Mouse (Mus musculus) lung, adult 2 months (tissue): ENCODE results near the gene Gm5460.

Source experiments
- CTCF ChIP-seq: fragments of 200-500 bp; IDR thresholded peaks from 2 replicates; pipeline ENCODE4 v1.5.1; 2011; ENCODE audit warnings: mild to moderate bottlenecking, low read length, control low read depth; ENCODE audit not compliant: insufficient read depth
- POLR2A ChIP-seq: fragments of 200-500 bp; IDR thresholded peaks from 2 replicates; pipeline ENCODE4 v1.6.1; 2011; ENCODE audit warnings: low read depth, mild to moderate bottlenecking, control low read depth, low read length, borderline replicate concordance; ENCODE audit errors: extremely low read depth

GRCm38 (mm10) chr14:34077222-34077621 is 60.7 kb downstream of the Gm5460 start:
- TF ChIP-seq CTCF (no peak), POLR2A (no peak)
